Comparison of ENCODE assay signal across 8 mouse cellular contexts in the genomic region with DNA sequence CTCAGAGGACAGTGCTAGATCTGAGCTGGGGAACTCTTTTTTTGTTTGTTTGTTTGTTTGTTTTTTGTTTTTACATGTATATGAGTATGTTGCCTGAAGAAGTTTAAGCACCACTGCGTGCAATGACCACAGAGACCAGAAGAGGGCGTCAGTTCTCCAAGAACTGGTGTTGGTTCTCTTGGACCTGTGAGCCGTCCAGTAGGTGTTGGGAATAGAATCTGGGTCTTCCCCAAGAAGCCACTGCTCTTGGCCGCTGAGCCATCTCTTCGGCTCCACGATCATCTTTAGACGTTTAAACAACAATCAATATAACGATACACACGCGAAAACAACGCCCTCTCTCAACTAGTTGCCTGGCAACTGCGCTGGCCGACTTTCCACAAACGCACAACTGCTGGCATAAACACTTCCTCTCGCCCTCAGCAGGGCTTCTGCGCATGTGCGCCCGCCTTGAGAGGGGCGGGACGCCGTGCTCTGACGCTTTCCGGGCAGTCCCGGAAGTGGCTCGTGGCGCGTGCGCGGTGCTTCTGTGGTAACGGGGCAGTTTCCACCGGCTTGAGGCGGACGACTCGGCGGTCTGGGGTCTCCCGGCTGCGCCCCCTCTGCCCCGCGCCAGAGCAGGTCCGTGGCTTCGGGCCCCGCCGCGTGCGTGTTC. TPM values are rescaled to one million over a fixed set of nuclear protein-coding genes. Genes with fewer than 3 reads are reported as not detected.
A peak's percentile ranks its signal among the peaks of the same experiment; 100 is the strongest.
DNase-seq lines count a peak whose midpoint lies in the region; ATAC-seq lines count a peak whose summit lies in the region.

TSS of gene Rae1 (plus strand) at position 488 of the 655 bp plus-strand sequence.

- H3K4me3 ChIP-seq in megakaryocyte, embryonic 14.5 days (replicated peaks), result peak within 1 kb of the TSS; percentile 98

- peak; percentile 100 for DNase-seq in ZHBTc4 (ENCODE audit: low read depth, low spot score)
- DNase-seq in gastrocnemius, adult 8-10 months (ENCODE audit: low spot score in 2 of 2), result peak; percentile 98 to 99
- peak; percentile 98 for DNase-seq in hindlimb bud, embryonic 11.5 days (ENCODE audit: extremely low spot score, low read depth, low spot score)
- DNase-seq in left cerebral cortex, adult 8-10 months (ENCODE audit: low spot score in 2 of 2), result peak; percentile 97 to 98
- DNase-seq in right cerebral cortex, postnatal 10 days (ENCODE audit: low spot score in 2 of 2), result peak; percentile 98 to 99
- DNase-seq in urinary bladder, postnatal 25 days (ENCODE audit: low spot score), result peak; percentile 100

- H3K4me1 ChIP-seq in megakaryocyte, embryonic 14.5 days, result peaks cover 48% of the 10 kb centered on the region

- no peaks in the 10 kb centered on the region for H3K9me3 ChIP-seq in megakaryocyte, embryonic 14.5 days

- peak; percentile 89 for ATAC-seq in common myeloid progenitor, adult 5-6 weeks (replicated peaks; ENCODE audit: low read depth, poor library complexity, severe bottlenecking)

- peaks cover 36% of the 10 kb centered on the region for H3K36me3 ChIP-seq in megakaryocyte, embryonic 14.5 days (replicated peaks; ENCODE audit: low read length)

- H3K27me3 ChIP-seq in megakaryocyte, embryonic 14.5 days (replicated peaks), result peaks cover 1% of the 10 kb centered on the region

RNA-seq across cellular contexts. Expression of gene Rae1, which starts in this region (rescaled TPM):
- total RNA-seq in common myeloid progenitor, adult 5-6 weeks (2017), result 87.9 and 91.3 TPM in 2 replicates
- 10 to 100 TPM in 3 of 4 experiments, 1 to 10 TPM in 1; 8.5 to 11.1 (median 11.0) TPM for total RNA-seq in gastrocnemius, adult 8-10 months (2022)
- total RNA-seq in left cerebral cortex, adult 8-10 months (2022), result 10 to 100 TPM; 56.9 to 63.1 (median 62.1) TPM
- 26.3 and 89.2 TPM in 2 replicates for polyA plus RNA-seq in megakaryocyte, embryonic 14.5 days (2012; ENCODE audit: insufficient read depth, low replicate concordance)

Comparison
In these comparisons a context has a peak if more than half of its experiments do, and no peak if none do; other contexts are left out.
1. Peak in every context shown above with its lines: DNase-seq, ATAC-seq and H3K4me3 ChIP-seq.